Mouse (Mus musculus): ENCODE results near the gene Mxd1. TPM values are rescaled to one million over a fixed set of nuclear protein-coding genes. Genes with fewer than 3 reads are reported as not detected.

Mxd1 gene
- polyA plus RNA-seq, 1 experiment = 6.9 TPM

DNA sequence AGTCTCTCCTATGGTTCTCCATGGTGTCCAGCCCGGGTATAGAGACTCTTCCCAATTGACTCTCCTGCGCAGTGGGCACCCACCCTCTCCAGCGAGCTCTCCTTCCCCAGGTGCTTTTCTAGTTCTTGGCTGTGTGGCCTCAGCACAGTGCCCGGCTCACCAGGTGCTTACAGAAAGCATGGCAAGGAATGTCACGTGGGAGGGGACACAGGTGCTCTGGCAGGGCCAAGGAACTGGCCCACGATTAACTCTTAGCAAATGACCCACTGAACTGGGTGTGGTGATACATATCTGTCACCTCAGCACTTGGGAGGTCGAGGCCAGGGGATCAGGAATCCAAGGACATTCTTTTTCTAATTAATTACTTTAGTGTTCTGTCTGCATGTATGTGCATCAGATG lies 22.8 kb downstream of the Mxd1 start:
- no peak for DNase-seq (ENCODE audit: low read depth)

DNA sequence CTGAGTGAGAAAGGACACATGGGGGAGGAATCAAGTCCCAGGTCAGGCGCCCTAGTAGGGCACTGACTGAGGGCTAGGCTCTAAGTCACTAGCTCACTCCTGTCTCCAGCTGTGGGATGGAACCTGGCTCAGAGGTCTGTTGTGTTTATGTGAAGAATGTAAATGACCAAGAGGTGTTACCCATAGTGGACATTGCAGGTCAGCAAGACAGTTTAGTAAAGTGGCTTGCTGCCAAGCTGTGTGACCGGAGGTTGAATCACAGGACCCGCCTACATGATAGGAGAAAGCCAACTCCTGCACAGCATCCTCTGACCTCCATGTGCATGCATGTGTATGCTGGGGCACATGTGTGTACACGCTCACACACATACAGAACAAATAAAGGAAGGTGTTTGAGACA lies 23.4 kb downstream of the Mxd1 start:
- no peak for DNase-seq (ENCODE audit: low read depth)

DNA sequence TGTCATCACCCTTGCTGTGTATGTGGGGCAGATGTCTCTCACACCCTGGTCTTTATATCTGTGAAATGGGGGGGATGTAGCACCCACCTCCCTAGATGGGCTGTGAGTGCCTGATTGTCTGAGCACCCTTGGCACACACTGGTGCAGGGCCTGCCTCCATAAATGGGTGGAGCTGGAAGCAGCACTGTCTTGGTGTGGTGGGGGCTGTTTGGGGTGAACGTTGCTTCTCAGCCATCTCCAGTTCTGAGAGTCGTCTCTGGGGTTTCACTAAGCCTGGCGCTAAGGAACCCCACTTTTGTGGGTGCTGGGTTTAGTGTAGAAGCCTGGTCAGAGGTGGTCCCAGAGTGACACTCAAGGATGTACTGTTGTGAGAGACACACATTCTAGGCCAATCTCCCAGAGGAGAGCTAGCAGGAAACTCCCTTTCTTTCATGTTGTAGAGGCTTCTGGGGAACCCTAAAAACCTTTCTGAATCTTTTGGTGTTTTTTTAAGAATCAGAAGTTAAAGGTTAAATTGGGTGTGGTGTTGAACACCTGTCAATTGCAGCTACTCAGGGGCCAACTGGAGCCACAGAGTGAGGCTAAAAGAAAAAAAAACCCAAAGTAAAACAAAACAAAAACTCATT lies 24.1 kb downstream of the Mxd1 start:
- DNase-seq (ENCODE audit: low read depth) = no peak

DNA sequence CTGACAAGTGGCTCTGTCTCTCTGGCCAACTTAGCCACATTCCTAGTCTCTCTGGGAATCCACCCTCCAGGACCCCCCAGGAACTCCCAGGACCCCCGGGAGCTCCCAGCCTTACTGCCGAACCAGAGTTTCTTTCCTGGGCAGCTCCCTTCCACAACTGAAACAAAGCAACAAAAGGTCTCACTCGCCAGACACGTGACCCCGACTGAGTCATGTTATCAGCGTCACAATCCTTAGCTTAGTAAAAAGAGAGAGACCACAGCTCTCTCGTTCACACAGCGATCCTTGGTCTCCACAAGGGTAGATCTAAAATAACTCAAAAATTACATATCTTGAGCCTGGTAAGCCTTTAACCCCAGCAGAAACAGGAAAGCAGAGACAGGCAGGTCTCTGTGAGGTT lies 27.2 kb downstream of the Mxd1 start:
- DNase-seq (ENCODE audit: low read depth) = no peak

DNA sequence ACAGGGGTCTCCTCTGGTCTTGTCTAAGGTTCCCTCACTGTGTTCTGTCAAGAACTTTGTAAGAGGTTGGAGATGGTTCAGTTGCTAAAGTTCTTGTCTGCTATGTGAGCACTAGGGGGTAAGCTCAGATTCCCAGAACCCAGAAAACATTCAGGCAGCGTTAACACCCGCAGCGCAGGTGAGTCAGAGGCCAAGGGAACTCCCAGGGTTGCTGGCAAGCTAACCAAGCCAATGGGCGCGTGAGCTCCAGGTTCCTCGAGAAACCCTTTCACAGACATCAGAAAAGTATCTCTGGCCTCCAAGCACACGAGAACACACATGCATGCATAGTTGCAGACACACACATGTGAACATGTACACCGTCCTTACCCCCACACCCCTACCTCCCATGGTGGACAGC lies 28.2 kb downstream of the Mxd1 start:
- DNase-seq (ENCODE audit: low read depth) = no peak

DNA sequence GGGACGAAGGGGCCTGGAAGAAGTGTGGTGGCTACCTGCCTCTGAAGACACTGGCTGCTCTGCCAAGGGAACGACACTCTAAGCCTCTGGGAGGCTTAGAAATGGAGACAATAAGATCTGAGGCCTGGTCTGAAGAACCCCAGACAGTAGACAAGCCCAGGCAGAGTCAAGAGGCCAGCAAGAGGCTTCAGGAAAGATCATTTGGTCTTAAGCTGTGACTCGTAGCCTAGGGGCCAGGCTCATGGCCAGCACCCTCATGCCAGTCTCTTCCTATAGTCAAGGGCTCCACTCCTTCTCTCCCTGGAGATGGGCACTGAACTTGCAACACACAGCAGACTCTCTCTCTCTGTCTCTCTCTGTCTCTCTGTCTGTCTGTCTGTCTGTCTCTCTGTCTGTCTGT lies 28.8 kb downstream of the Mxd1 start:
- peak; percentile 56 for DNase-seq (ENCODE audit: low read depth)

DNA sequence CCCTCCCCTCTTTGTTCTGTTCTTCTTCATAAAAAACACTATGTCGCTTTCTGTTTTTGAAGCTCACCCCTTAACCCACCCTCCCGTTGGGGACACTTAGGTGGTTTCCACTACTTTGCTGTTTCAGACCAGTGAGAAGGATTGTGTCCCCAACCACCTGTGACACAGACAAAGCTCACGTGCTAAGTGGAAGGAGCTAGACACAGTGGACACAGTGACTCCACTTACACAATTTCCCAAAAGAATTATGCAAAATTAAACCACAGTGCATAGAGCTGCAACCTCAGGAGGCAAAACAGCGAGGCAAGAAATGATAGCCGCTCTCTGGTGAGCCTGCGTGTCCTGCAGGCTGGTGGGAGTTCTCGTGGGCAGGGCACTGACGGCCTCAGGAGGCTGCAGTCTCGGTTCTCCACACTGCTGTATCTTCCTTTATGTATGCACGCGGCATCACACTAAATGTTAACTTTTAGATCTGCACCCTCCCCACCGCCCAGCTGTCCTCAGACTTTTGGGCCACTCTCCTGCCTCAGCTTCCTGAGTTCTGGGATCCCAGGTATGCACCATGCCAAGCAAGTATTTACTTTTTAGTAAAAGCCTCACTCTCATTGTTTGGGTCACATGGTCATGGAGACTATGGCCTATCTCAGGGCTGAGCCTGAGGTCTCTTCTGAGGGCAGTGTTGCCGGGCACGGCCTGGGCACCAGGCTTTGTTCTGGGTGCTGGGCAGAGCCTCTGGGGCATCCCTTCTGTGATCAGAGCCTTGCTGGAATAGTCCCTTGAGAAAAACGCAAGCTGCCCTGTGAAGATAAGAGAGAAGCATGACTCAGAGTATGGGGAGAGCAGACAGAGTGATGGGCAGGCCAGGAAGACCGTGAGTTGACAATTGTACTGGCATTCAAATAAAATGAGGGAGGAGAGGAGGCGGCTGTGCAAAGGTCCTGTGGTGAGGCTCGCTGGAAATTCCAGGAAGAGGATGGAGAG lies 29.5 kb downstream of the Mxd1 start:
- DNase-seq (ENCODE audit: low read depth) = no peak

DNA sequence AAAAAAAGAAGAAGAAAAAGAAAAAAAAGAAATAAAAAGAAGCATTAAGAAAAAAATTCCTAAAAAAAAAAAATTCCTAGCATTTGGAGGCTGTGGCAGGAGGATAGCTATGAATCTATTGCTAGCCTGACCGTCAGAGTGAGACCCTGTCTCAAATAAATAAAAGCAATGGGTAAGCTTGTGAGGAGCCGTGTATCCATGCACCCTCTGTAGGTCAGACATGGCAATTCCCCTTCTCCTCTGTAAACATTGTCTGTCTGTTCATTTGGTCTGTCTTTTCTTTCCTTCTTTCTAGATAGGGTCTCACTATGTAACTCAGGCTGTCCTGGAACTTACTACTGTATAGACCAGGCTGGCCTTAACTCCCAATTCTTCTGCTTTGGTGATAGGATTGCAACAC lies 30.5 kb downstream of the Mxd1 start:
- DNase-seq (ENCODE audit: low read depth) = no peak

DNA sequence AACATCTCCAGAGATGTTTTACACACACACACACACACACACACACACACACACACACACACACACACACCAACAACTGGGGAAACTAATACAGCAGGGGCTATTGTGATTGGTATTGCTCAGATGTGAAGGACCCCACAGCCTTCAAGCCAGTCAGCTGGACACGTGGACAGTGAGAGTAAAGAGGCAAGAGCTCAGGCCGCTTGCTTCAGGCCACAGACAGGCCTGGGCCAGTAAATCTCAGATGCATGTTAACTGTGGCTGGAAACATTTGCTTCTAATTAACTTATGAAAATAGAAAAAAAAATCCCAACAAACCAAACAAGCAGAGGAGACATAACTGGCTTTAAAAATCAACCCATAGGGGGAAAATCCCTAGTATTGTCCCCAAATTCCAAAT lies 31.1 kb downstream of the Mxd1 start:
- DNase-seq (ENCODE audit: low read depth) = no peak

DNA sequence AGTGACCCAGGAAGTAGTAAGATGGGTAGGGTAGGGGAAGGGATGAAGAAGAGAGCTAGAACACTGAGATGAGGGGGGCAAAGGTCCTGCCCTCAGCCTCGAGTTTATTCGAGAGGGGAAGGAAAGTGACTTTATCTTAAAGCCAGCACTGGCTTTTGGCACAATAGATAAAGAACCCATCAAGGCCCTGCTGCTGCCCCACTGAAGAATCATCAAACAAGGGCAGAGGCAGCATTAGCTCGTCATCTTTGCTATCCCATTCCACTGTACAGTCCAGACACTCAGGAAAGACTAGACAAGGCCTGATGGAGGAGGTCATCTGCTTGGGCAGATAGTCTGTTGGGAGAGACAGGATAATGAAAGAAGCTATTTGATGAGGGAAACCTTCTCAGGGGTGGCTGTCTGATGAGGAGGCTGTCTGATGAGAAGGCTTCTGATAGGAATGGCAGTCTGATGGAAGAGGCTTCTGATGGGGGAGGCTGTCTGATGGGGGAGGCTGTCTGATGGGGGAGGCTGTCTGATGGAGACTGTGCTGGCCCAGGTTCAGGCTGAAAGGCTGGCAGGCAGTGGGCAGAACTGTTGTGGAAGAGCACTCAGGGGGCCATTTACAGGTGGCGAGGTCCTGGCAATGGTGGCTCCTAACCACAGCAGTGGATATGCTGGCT lies 31.7 kb downstream of the Mxd1 start:
- no peak for DNase-seq (ENCODE audit: low read depth)

DNA sequence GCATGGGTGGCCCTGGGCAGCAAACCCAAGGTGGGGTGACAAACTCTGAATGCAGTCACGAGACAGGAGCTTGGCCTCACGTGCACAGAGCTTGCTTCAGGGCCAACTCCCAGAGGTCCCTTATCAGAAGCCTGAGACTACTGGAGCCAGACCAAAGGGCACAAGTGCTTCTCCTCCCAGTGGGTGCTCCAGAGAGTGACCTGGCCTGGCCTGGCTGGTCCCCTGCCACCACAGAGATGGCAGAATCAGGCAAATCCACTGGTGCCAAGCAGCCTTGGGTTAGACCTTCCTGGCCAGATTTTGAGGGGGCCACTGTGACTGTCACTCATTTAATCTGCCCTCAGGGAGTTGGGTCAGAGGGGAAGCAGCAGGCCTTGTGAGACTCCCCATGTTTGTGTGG lies 32.5 kb downstream of the Mxd1 start:
- DNase-seq (ENCODE audit: low read depth) = no peak

DNA sequence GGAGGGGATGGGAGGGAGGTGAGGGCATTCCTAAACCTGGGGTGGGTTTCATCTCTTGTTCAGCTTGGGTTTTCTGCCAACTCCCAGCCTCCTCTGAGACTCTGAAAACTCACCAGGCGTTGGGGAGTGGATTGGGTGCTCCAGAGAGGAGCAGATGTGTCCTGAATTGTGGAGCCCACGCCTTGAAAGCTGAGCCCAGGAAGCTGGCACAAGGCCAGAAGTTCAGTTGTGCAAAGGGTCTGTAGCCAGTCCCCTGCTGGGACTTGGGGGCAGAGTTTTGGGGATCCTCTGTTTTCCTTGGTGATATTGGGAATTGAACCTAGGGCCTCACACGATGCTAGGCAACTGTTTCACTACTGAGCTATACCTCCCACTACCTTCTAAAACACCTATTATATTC lies 38.8 kb downstream of the Mxd1 start:
- DNase-seq (ENCODE audit: low read depth) = no peak

DNA sequence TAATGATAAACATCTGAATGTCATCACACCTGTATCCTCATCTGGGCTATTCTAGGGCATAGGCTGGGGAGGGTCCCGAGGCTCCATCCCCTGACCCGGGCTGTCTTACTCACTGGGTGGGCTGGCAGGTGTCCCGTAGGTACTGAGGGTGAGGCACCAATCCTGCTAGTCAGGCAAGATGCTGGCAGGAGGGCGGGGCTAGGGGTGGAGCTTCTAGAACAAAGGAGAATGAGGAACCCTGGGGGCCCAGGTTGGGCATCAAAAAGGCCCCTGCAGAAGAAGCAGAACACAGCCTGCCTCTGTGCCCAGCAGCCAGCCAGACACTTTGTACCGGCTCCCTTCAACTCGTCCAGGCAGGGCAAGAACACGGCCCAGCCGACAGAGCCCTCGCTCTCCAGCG lies 41.0 kb downstream of the Mxd1 start, which contains the start of gene Asprv1:
TSS of gene Asprv1 (plus strand) at position 219 of the 400 bp plus-strand sequence.
- no peak for DNase-seq (ENCODE audit: low read depth)

DNA sequence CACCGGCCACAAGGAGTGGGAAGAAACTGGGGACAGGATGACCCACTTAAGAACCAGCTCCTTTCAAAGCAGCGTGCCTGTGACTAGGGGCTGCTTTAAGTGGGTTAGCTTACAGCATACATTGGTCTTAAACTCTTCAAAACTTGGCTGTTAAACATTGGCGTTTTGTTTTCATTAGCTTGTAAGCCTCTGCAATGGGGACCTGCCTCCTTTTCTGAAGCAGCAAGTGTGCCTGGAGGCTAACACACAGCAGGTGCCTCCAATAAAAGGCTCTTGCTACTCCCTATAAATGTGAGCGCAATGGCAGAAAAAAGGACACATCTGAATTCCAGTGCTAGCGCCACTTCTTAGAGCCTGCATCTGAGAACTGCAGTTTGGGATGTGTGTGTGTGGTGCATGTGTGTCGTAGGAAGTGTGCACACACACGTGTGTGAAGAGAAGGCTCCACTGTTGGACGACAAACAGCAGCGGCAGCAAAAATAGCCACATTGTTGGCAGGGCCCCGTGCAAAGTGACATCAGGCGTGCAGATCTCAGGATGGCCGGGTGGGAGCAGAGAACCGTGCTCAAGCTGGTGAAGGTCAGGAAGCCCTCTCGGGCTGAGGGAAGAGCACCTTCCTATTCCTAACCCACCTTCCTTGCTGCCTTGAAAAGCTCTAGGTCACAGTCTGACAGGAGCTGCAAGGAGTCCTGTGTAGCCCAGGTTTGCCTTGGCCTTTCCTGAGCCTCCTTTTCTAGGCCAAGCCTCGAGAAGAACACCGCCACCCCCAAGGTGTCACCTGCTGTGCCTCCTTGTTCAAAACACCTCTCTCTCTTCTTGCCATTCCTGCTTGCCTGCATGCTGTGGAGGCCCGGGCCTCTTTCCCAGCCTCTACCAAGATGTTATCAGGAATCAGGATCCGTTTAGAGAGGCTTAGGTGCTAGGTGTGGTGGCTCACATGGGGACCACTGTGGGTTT lies 44.6 kb downstream of the Mxd1 start:
- no peak for DNase-seq (ENCODE audit: low read depth)

DNA sequence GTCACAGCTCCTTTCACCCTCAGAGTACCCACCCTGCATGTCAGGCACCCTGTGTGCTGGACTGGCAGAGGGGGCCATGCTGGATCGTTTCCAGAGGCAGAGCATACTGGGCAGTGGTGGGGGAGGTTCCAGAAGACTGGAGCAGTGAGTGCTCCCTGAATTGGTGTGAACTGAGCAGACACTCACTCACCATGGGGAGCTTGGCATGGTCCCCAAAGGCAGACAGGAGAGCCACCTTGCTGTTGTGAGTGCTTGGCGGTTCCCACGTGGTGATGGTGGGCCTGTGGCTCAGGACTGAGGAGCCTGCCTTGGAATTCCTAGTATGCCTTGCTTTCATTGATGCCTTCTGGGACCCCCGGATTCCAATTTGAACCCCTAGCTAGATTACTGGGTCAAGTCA lies 45.8 kb downstream of the Mxd1 start:
- no peak for DNase-seq (ENCODE audit: low read depth)

DNA sequence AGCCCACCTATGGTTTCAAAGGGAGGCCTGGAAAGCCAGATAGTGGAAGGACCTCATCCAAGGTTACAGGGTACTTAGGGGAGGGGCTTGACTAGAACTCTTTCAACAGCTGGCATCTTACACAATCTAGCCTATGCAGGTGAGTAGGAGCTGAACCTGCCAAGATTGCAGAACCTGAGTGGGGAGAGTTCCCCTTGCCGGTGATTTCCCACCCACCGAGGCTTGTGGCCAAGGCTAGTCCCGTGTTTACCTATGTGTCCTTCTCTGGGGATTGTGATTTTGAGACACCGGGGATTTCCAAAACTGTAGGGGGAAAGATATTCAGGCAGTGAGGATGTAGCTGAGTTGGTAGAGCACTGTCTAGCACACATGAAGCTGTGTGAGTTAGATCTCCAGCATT lies 53.7 kb downstream of the Mxd1 start:
- no peak for DNase-seq (ENCODE audit: low read depth)

DNA sequence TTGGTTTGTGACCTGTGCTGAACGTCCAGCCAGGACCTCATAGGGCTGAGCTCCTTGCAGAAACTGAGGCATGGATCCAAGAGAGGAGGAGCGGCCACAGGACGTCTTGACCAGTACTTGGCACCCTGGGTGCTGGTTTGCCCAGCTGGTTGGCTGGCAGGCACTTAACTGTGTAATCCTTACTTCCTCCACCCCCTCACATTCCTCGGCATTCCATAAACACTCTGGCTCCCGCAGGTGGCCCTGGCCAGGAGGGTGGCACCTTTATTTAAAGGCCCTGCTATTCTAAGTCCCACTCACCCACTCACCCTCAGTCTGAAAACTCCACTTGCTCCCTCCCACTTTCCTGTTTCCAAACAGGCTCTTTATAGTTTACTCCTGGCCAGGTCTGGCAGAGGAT lies 58.2 kb downstream of the Mxd1 start:
- peak; percentile 93 for DNase-seq (ENCODE audit: low read depth)

DNA sequence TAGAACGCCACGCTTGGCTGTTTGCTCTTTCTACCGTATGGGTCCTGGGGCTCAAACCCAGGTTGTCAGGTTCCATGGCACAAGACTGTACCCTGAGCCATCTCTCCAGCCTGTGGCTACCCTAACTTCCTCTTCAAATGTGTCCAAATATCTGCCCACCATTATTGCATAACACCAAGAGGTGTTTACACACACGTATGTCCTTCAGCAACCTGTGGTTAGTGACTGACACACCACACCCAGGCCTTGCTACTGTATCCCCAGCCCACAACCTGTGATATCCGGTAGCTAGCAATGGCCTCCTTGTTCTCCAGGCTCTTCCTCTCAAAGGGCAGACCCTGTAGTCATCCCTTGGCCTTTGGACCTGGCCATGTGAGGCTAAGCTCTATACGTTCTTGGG lies 59.7 kb downstream of the Mxd1 start:
- no peak for DNase-seq (ENCODE audit: low read depth)

DNA sequence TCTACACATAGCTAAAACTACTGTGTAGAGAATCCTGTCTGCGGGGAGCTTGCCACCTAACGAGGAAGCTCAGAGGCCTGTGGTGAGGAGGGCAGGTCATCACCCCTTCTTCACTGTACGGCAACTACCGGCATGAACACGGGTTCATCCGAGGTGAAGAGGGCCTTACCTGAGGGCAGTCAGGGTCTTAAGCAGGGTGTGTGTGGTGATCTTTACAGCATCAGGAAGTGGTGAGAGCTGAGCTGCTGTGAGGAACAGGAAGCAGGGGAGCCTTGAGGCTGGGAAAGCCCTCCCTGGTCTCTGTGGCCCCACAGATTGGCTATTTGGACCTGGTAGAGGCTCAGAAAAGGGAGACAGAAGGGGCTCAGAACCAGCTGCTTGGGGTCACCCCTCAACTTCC lies 61.5 kb downstream of the Mxd1 start:
- no peak for DNase-seq (ENCODE audit: low read depth)

DNA sequence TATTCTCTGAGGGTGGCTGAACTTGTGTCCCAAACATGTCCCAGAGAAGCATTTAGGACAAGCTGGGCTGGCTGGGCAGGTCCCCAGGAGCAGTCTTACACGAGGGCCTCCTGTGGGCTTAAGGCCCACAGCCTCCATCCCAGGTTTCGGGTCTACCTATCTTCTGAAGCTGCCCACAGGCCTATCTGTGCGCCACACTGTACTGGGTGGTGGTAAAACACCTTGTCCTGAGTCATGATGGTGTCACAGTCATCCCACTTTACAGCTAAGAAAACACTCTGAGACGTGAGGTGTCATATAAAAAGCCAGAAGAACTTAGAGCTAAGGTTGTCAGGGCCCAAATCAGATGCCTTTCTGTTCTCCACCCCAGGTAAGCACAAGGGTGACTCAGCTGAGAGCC lies 62.7 kb downstream of the Mxd1 start:
- no peak for DNase-seq (ENCODE audit: low read depth)

DNA sequence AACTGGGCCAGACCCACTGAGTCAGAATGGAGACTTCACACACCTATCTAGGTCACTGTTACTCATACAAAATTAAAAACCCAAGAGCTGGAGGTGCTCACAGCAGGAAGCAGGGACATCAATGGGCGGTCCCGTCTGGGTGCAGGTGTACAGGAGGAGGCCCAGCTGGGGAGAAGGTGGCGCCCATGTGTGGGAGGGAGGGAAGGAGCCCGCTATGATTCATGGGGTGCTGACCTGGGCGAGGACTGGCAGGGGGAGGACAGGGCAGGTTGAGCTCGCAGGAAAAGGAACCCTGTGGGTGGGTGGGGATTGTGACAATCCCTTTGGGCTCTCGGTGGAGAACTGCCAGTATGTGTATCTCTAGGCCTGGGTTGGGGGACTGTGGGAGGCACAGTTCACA lies 63.7 kb downstream of the Mxd1 start:
- no peak for DNase-seq (ENCODE audit: low read depth)

Data from gonadal fat pad, adult 2 months (tissue).